Mouse (Mus musculus) lung, embryonic 16.5 days (tissue): ENCODE data around the gene Arid5a. TPM values are rescaled to one million over a fixed set of nuclear protein-coding genes. Genes with fewer than 3 reads are reported as not detected.
A peak's percentile ranks its signal among the peaks of the same experiment; 100 is the strongest.

Experiments used
- ATAC-seq: fragments of 200-750 bp; cut with Nextera tagmentation; 2 replicates; pipeline ENCODE4 v1.8.0; 2017; ENCODE audit warnings: low read depth, mild to moderate bottlenecking, moderate library complexity
- H3K27ac ChIP-seq: fragments of 300-500 bp; sonication (generic); 2 replicates; pipeline ENCODE4 v1.5.1; 2014; ENCODE audit warnings: mild to moderate bottlenecking, control low read depth, low read length
- H3K27me3 ChIP-seq: fragments of 300-500 bp; sonication (generic); 2 replicates; pipeline ENCODE4 v1.6.1; 2014; ENCODE audit warnings: low read depth, low read length, mixed read lengths; ENCODE audit not compliant: control insufficient read depth, insufficient read depth
- H3K36me3 ChIP-seq: fragments of 300-500 bp; sonication (generic); 2 replicates; pipeline ENCODE4 v1.6.1; 2014; ENCODE audit warnings: low read length; ENCODE audit not compliant: control insufficient read depth, insufficient read depth
- H3K4me1 ChIP-seq: fragments of 300-500 bp; sonication (generic); replicated peaks from 2 replicates; pipeline ENCODE4 v1.6.1; 2014; ENCODE audit warnings: low read length, mixed read lengths; ENCODE audit not compliant: control insufficient read depth, insufficient read depth
- H3K4me2 ChIP-seq: fragments of 300-500 bp; sonication (generic); 2 replicates; pipeline ENCODE4 v1.6.1; 2014; ENCODE audit warnings: low read depth, low read length, control low read depth
- H3K4me3 ChIP-seq: fragments of 300-500 bp; sonication (generic); 2 replicates; pipeline ENCODE4 v1.5.1; 2014; ENCODE audit warnings: mild to moderate bottlenecking, low read length, control low read depth
- H3K9ac ChIP-seq: fragments of 300-500 bp; sonication (generic); 2 replicates; pipeline ENCODE4 v1.6.1; 2014; ENCODE audit warnings: low read length, control low read depth
- H3K9me3 ChIP-seq: fragments of 300-500 bp; sonication (generic); 2 replicates; pipeline ENCODE4 v1.6.1; 2016; ENCODE audit warnings: low read length; ENCODE audit not compliant: control insufficient read depth
- WGBS: fragments of 180-500 bp; shearing (Covaris S2); extraction: QIAGEN DNeasy Blood & Tissue Kit; methylation state at CpG from one replicate; pipeline ENCODE4 v1.1.7; 2014; 5-methylcytosine and 5-hydroxymethylcytosine counted together
- polyA plus RNA-seq: library from polyadenylated mRNA; unstranded; fragments of >200 nt; fragmentation: Nextera tagmentation; extraction: Ambion mirVana; gene quantifications from 2 replicates; pipeline ENCODE4 v1.2.1, GENCODE M21; 2015

Gene Arid5a
- polyA plus RNA-seq, 1 experiment from 2014 or later, result 10.9 TPM

DNA sequence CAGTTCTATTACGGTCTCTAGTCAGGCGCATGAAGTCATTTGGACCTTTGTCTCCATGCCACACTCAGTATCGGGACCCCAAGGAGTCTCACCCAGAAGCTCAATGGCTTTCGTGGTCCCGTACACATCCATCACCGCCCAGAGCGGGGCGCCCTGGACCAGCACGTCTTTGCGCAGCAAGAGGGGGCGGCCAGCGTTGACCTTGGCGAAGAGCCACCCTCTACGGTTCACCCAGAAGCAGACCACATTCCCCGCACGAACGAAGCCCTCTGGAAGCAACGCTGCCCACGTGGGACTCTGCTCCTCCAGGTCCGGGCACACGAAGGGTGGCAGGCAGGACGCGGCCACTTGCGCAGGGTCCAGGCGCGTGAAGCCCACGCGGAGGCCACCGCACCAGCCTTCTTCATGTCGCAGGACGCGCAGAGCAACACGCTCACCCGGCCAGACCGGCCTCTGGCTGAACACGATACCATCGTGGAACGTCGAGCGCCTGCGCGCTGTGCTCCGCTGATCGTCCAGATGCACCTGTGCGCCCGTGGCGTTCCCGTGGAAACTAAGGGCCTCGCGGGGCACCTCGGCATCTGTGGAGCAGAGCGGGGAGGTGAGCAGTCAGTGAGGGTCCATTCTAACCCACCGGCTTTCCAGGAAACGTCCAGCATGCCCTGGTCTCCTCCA lies 38.3 kb upstream of the Arid5a start:
- H3K36me3 ChIP-seq, result no peaks in the 10 kb centered on the region
- H3K27ac ChIP-seq, result no peak overlapping the region
- H3K4me2 ChIP-seq, result peak overlapping the region; percentile 48
- no peak for ATAC-seq
- no peaks in the 10 kb centered on the region for H3K27me3 ChIP-seq
- peak overlapping the region; percentile 17 for H3K4me3 ChIP-seq
- no peaks in the 10 kb centered on the region for H3K9me3 ChIP-seq
- H3K9ac ChIP-seq, result peak overlapping the region; percentile 33; the same call in 1 of the 2 replicates
- WGBS, result 35% methylated on average over 54 of the region's 54 CpGs
- H3K4me1 ChIP-seq, result peaks cover 31% of the 10 kb centered on the region

DNA sequence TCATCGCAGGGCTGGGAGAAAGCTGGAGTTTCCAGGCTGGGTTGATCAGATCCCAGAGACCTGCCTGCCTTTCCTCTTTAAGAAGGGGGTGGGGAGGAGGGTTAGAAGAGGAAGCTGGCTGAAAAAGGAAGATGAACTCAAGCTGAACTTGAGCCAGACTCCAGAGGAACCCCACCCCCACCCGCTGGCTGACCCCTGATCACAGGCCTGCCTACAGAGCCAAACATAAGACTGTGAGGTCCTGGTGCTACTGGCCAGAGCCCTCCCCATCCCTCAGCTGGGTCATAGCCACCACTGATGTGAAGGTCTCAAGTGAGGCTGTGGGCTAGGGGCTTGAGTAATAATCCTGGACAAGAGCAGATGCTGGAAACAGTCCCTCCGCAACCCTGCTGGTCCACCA lies 36.9 kb upstream of the Arid5a start:
- peaks cover 31% of the 10 kb centered on the region for H3K4me1 ChIP-seq
- no peaks in the 10 kb centered on the region for H3K36me3 ChIP-seq
- no peaks in the 10 kb centered on the region for H3K27me3 ChIP-seq
- H3K27ac ChIP-seq, result 0 out of 2 replicates have a peak overlapping the region, but pooled peaks have one; percentile 7
- no peaks in the 10 kb centered on the region for H3K9me3 ChIP-seq
- H3K4me2 ChIP-seq, result no peak overlapping the region
- 44% methylated on average over 3 of the region's 3 CpGs for WGBS
- peak; percentile 66 for ATAC-seq
- no peak overlapping the region for H3K4me3 ChIP-seq
- peak overlapping the region; percentile 33; the same call in 1 of the 2 replicates for H3K9ac ChIP-seq

DNA sequence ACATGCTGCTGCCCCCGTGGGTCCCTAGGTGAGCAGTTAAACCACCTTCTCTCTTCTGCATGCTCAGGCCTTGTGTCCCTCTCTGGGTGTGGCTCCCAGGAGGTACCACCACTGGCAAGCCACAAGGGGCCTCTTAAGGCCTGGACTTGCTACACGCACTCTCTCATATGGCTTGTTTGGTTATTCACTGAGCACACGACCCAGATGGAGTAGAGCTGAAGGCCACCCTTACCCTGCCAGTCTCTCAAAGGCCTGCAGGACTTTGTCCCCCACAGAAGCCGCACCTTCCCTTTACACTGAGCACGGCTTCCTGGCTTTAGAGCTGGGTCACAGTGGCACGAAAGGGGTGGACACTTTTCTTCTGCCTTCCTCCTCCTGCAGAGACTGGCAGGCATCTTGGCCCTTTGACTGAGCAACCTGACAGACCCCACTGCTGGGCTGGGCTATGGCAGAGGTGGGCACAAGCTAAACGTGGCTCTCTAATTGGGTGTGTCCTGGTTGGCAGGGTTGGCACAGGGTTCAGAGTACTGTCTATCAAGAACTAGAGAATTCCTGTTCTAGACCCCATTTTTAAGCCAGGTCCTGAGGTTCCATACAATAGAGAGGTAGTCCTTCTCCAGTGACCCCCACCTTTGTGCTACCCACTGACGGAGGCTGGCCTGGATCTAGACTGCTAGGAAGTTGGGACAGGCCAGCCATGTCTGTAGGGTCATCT lies 35.9 kb upstream of the Arid5a start:
- peak overlapping the region; percentile 24; the same call in 1 of the 2 replicates for H3K27ac ChIP-seq
- H3K9ac ChIP-seq, result 0 out of 2 replicates have a peak overlapping the region, but pooled peaks have one; percentile 1
- no peaks in the 10 kb centered on the region for H3K36me3 ChIP-seq
- ATAC-seq, result no peak
- H3K9me3 ChIP-seq, result no peaks in the 10 kb centered on the region
- WGBS, result 61% methylated on average over 8 of the region's 8 CpGs
- H3K4me1 ChIP-seq, result peaks cover 31% of the 10 kb centered on the region
- H3K4me3 ChIP-seq, result no peak overlapping the region
- H3K27me3 ChIP-seq, result no peaks in the 10 kb centered on the region
- no peak overlapping the region; the same call in 1 of the 2 replicates for H3K4me2 ChIP-seq

DNA sequence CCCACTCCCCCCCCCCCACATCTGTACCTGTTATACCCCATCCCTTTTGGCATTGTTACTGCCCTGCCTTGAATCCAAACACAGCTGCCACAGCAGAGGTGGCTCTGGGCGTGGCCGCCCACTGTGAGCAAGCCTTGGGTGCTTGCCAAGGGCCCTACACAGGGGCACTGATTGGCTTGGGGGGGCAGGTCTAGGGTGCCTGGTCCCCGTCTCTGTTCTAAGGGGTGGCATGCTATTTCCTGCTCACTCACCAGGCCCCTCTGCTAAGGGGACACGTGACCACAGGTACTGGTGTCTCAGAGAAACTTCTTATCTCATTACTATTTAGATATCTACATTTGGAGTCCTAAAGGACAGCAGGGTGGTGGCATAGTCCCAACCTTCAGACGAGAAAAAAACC lies 35.0 kb upstream of the Arid5a start:
- peak overlapping the region; percentile 68 for H3K27ac ChIP-seq
- peak; percentile 54 for ATAC-seq

DNA sequence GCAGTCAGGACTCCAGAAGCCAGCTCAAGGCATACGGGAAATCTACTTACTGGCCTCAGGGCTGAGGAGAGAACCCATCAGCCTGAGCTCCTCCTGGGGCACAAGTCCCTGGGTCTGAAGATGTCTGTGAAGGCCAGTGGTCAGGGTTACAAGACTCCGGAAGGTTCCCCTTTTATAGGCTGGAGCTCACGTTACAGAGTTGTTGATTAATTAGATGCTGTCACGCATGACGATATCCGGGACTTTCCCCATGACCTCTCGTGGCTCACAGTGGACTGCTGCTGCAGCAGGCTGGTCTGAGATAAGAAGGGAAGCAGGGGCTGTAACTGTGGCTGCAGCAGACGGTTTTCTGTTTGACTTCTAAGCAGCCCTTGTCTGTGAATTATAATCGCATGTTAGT lies 34.2 kb upstream of the Arid5a start:
- Histone ChIP-seq H3K27ac (peak overlapping the region; percentile 68), H3K4me2 (peak overlapping the region; percentile 22), H3K9me3 (no peaks in the 10 kb centered on the region), H3K4me3 (peak overlapping the region; percentile 18; the same call in 1 of the 2 replicates), H3K36me3 (no peaks in the 10 kb centered on the region), H3K4me1 (peaks cover 31% of the 10 kb centered on the region), H3K27me3 (no peaks in the 10 kb centered on the region), H3K9ac (no peak overlapping the region)
- ATAC-seq, result peak; percentile 40; the same call in 1 of the 2 replicates
- 5% methylated on average over 9 of the region's 9 CpGs for WGBS

More for the DNA sequence above, 35.0 kb upstream of the Arid5a start:
- no peaks in the 10 kb centered on the region for H3K36me3 ChIP-seq
- WGBS, result 29% methylated on average over 5 of the region's 5 CpGs
- no peaks in the 10 kb centered on the region for H3K9me3 ChIP-seq
- peaks cover 31% of the 10 kb centered on the region for H3K4me1 ChIP-seq
- H3K4me3 ChIP-seq, result 0 out of 2 replicates have a peak overlapping the region, but pooled peaks have one; percentile 18
- no peak overlapping the region for H3K9ac ChIP-seq
- H3K4me2 ChIP-seq, result peak overlapping the region; percentile 22
- H3K27me3 ChIP-seq, result no peaks in the 10 kb centered on the region

DNA sequence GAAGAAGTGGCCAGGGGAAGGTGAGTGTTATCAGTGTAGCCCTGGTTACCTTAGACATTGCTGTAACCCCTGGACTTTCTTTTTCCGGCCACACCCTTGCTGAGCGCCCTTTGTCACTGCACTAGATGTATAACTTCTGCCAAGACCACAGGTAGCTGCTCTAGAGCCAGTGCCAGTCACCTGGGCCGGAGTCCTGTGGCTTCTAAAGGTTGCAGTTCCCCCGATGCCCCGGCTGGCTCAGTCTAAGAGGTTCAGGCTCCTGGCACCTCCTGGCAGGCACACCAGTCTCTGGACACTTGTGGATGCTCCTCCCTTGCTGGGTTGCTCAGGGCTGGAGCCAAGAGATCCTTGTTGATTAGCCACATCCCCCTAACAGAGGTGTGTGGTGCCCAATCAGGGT lies 33.1 kb upstream of the Arid5a start, which contains the start of gene Neurl3:
Gene Neurl3, minus strand, starts transcription at position 225 of the 400 bp plus-strand sequence.
- Histone ChIP-seq H3K4me2 (peak within 1 kb of the TSS; percentile 22), H3K9ac (no peak within 1 kb of the TSS), H3K36me3 (no peaks in the 10 kb centered on the region), H3K9me3 (no peaks in the 10 kb centered on the region), H3K4me1 (peaks cover 26% of the 10 kb centered on the region), H3K27me3 (no peaks in the 10 kb centered on the region), H3K4me3 (peak within 1 kb of the TSS; percentile 18; the same call in 1 of the 2 replicates), H3K27ac (peak within 1 kb of the TSS; percentile 68; the same call in 1 of the 2 replicates)
- WGBS, result 80% methylated on average over 5 of the region's 5 CpGs
- ATAC-seq, result no peak

DNA sequence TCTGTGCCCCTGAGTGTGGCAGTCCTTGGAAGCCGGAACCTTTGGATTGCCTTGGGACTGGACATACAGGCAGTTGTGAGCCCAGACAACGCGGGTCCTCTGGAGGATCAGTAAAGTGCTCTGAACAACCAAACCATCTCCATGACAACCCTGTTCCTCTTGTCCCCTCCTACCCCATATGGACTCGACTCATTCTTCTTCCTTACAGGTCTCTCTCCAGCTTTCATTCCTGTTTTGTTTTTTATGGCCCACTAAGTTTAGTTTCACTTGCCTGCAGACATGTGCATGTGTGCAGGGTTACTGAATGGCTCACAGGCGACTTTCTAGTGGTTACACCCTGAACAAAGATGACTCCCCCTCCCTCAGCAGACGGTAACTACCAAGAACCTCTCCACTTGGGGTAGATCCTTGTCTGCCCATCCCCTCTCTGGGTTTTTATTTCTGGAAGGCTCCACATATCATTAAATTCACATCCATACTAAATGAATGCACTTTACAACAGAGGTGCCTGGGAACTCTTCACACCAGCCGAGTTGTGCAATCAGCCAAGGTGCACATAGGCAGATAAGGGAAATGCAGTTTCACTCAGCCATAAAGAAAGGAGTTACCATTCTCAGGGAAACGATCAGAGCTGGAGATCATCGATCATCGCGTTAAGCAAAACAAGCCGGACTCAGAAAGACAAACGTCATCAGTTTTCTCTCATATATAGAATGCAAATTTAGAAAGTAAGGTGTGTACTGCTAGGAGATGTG lies 31.7 kb upstream of the Arid5a start:
- Histone ChIP-seq H3K27ac (no peak overlapping the region), H3K4me1 (peaks cover 20% of the 10 kb centered on the region), H3K4me2 (no peak overlapping the region), H3K36me3 (no peaks in the 10 kb centered on the region), H3K27me3 (no peaks in the 10 kb centered on the region), H3K4me3 (no peak overlapping the region), H3K9ac (no peak overlapping the region), H3K9me3 (no peaks in the 10 kb centered on the region)
- no peak for ATAC-seq
- WGBS, result 64% methylated on average over 13 of the region's 13 CpGs

DNA sequence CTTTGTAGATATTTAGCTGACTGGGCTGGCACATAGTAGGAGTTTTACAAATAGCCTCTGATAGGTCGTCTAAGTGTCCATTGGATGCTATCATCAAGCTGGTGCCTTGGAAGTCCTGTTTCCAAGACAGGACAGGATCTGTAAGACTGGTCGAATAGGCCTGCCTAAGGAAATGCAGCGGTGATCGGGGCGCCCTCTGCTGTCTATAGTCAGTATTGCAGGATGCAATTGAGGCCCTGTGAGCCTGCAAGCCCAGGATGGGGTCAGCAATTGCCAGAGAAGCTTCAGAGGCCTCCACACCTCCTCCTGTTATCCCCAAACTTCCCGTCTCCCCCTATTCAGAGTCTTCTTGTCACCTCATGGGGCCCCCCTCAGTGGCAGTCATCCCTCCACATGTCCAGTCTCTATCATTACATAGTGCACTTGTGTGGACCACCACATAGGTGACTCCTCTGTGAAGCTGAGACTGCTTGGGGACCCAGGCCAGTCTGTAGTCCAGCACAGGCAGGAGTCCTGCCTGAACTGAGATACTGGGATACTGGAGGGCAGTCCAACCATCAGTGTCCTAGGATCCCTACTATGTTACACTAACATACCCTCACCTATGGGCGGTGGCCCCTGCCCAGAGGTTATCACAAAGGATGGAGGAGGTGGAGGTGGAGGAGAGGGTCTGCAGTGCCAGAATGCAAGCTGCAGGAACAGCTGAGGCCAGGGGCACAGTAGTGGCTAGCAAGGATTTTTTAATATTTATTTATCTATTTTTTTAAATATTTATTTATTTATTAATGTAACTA lies 30.1 kb upstream of the Arid5a start:
- Histone ChIP-seq H3K4me2 (no peak overlapping the region), H3K27me3 (no peaks in the 10 kb centered on the region), H3K9ac (no peak overlapping the region), H3K27ac (no peak overlapping the region), H3K36me3 (no peaks in the 10 kb centered on the region), H3K4me1 (peaks cover 7% of the 10 kb centered on the region), H3K9me3 (no peaks in the 10 kb centered on the region), H3K4me3 (no peak overlapping the region)
- 21% methylated on average over 7 of the region's 7 CpGs for WGBS
- ATAC-seq, result no peak
